Mouse (Mus musculus): Measurements from ENCODE around the gene Atp6v0c. TPM values are rescaled to one million over a fixed set of nuclear protein-coding genes. Genes with fewer than 3 reads are reported as not detected.

The Atp6v0c gene
- polyA plus RNA-seq, 1 experiment from 2014 or later: 445 TPM

DNA sequence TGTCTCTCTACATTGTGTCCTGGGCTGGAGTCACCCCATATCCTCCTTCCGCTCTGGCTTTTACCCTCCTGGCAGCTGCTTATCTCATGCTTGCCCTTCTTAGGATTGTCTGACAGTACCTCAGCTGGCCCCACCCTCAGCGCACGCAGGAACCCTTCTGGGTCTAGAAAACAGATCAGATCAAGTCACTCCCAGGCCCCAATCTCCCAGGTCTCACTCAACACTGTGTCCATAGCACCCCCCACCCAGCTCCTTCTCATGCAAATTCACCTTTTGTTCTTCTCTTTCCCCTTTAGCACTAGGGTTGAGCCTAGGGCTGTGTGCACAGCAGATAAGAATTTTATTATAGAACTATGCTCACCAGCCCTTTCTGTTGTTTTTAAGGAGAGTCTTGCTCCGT, 33.6 kb upstream of the Atp6v0c start:
- Histone ChIP-seq H3K4me2 (ENCODE audit: low read depth, low read length) (peak overlapping the region; percentile 99), H3K4me1 (ENCODE audit: insufficient read depth) (peaks cover 93% of the 10 kb centered on the region), H3K4me3 (ENCODE audit: low read depth, low read length) (peak overlapping the region; percentile 86; the same call in 1 of the 2 replicates), H3K9me3 (ENCODE audit: low read length) (no peaks in the 10 kb centered on the region), H3K27ac (ENCODE audit: low read depth) (peak overlapping the region; percentile 94), H3K9ac (replicated peaks) (peak overlapping the region; percentile 89), H3K27me3 (ENCODE audit: insufficient read depth, low read length) (peaks cover 15% of the 10 kb centered on the region), H3K36me3 (replicated peaks; ENCODE audit: insufficient read depth, low read length) (peaks cover 10% of the 10 kb centered on the region)
- no peak for TF ChIP-seq CTCF (IDR thresholded peaks at IDR 0.05; ENCODE audit: low read depth)
- peak; percentile 60; the same call in 1 of the 2 replicates for TF ChIP-seq EP300 (IDR thresholded peaks at IDR 0.05; ENCODE audit: low read depth)
- WGBS (ENCODE audit: insufficient replicate concordance): 43% methylated on average over 4 of the region's 4 CpGs
- ATAC-seq: peak; percentile 64
- DNase-seq: peak; percentile 76

DNA sequence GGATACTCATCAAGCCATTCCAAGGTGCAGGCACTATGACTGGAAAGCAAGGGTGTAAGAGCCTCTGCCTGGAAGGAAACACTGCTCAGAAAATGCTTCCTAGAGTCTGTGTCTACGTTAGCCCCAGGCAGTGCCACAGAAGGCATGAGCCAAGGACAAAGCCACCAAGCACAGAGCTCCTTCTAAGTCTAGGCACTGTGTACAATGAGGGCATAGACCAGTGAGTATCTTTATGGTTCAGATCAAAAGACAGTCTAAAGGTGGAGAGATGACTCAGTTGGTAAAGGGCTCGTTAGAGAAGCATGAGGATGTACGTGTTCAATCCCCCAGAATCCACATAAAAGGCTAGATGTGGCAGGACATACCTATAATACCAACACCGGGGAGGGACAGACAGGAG, 31.6 kb upstream of the Atp6v0c start:
- Histone ChIP-seq H3K9ac (replicated peaks) (no peak overlapping the region), H3K4me1 (ENCODE audit: insufficient read depth) (peaks cover 90% of the 10 kb centered on the region), H3K4me3 (ENCODE audit: low read depth, low read length) (no peak overlapping the region), H3K36me3 (replicated peaks; ENCODE audit: insufficient read depth, low read length) (peaks cover 17% of the 10 kb centered on the region), H3K4me2 (ENCODE audit: low read depth, low read length) (no peak overlapping the region), H3K9me3 (ENCODE audit: low read length) (no peaks in the 10 kb centered on the region), H3K27ac (ENCODE audit: low read depth) (no peak overlapping the region), H3K27me3 (ENCODE audit: insufficient read depth, low read length) (no peaks in the 10 kb centered on the region)
- ATAC-seq (no peak), DNase-seq (no peak)
- 76% methylated on average over 4 of the region's 4 CpGs for WGBS (ENCODE audit: insufficient replicate concordance)
- TF ChIP-seq EP300 (IDR thresholded peaks at IDR 0.05; ENCODE audit: low read depth) (no peak), CTCF (IDR thresholded peaks at IDR 0.05; ENCODE audit: low read depth) (no peak)

DNA sequence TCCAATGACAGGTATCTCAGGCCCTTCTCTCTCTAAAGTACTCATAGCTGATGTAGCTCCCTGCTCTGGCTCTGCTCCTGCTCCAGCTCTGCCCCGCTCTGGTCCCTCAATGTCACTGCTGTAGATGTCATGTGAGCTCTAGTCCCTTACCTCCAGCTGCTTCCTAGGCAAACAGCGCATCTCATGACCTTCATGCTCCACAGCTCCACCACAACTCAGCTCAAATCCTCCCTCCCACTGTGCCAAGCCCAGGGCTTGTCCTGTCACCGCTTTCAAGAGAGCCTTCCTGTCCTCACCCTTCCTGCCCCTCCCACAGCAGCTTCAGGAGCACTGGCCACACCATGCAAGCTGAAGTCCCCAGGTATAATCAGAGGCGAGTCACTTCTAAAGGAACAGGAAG, 30.2 kb upstream of the Atp6v0c start:
- no peak for ATAC-seq

DNA sequence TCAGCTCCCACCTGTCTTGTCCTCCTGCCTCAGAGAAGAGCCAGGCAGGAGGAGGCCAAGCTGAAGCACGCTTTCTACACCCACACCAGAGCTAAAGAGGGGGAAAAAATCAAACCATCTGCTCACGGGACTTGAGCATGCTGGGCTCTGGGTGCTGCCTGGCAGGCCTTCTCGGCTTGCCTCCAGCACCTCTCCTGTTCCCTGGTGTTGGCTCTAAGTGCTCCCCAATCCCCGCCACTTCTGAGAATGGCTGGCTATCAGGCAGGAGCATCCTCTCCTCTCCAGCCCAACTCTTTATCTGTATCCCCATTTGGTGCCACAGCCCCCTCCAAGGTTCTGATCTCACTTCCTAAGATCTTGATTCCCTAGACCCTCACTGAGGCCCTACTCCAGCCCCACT, 29.8 kb upstream of the Atp6v0c start:
- H3K27ac ChIP-seq (ENCODE audit: low read depth): peak overlapping the region; percentile 37
- peak overlapping the region; percentile 57 for H3K4me2 ChIP-seq (ENCODE audit: low read depth, low read length)
- WGBS (ENCODE audit: insufficient replicate concordance): 57% methylated on average over 4 of the region's 4 CpGs

More for the DNA sequence above, 30.2 kb upstream of the Atp6v0c start:
- Histone ChIP-seq H3K27me3 (ENCODE audit: insufficient read depth, low read length) (no peaks in the 10 kb centered on the region), H3K4me3 (ENCODE audit: low read depth, low read length) (no peak overlapping the region), H3K9ac (replicated peaks) (peak overlapping the region; percentile 9; the same call in 1 of the 2 replicates), H3K36me3 (replicated peaks; ENCODE audit: insufficient read depth, low read length) (peaks cover 17% of the 10 kb centered on the region), H3K27ac (ENCODE audit: low read depth) (peak overlapping the region; percentile 37), H3K4me2 (ENCODE audit: low read depth, low read length) (peak overlapping the region; percentile 57), H3K9me3 (ENCODE audit: low read length) (no peaks in the 10 kb centered on the region), H3K4me1 (ENCODE audit: insufficient read depth) (peaks cover 85% of the 10 kb centered on the region)
- no peak for DNase-seq
- TF ChIP-seq EP300 (IDR thresholded peaks at IDR 0.05; ENCODE audit: low read depth): no peak
- no peak for TF ChIP-seq CTCF (IDR thresholded peaks at IDR 0.05; ENCODE audit: low read depth)
- 56% methylated on average over 4 of the region's 4 CpGs for WGBS (ENCODE audit: insufficient replicate concordance)

DNA sequence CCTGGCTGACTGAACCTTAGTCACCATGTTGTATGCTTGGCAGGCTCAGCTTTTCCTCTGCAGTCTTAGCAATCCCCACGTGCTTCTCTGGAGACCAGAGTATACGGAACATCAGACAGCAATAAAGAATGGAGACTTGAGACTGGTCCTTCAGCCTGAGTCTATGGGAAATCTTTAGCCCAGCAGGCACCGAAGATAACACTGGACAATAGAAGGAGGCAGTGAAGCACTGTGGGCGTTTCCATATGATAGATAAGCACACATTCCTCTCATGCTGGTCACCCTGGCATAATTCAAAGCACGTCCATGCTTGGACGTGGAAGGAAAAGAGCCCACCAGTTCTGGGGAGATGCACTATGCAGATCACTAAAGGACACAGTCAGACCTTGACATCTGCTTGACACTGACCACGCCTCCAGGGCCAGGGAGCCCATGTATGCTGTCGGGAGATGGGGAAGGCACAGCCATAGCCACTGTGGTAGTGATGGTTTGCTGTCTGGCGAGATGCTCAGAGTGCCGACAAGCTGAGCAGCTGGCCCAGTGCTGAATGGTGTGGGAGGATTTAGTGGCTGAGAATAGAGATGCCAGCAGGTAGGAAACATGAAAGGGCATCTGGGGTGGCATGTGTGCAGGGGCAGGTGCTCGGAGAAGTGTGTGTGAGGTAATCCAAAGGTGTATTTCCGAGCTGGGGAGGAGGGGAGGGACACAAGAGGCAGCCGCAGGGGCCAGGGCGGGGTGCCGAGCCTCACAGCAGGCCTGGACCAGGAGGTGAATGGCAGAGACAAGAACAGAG, 27.7 kb upstream of the Atp6v0c start:
- Histone ChIP-seq H3K9ac (replicated peaks) (no peak overlapping the region), H3K27ac (ENCODE audit: low read depth) (no peak overlapping the region), H3K4me3 (ENCODE audit: low read depth, low read length) (no peak overlapping the region), H3K9me3 (ENCODE audit: low read length) (no peaks in the 10 kb centered on the region), H3K27me3 (ENCODE audit: insufficient read depth, low read length) (no peaks in the 10 kb centered on the region), H3K4me2 (ENCODE audit: low read depth, low read length) (0 out of 2 replicates have a peak overlapping the region, but pooled peaks have one; percentile 11), H3K36me3 (replicated peaks; ENCODE audit: insufficient read depth, low read length) (peaks cover 25% of the 10 kb centered on the region), H3K4me1 (ENCODE audit: insufficient read depth) (peaks cover 82% of the 10 kb centered on the region)
- ATAC-seq (peak; percentile 47), DNase-seq (no peak)
- TF ChIP-seq EP300 (IDR thresholded peaks at IDR 0.05; ENCODE audit: low read depth) (no peak), CTCF (IDR thresholded peaks at IDR 0.05; ENCODE audit: low read depth) (no peak)
- WGBS (ENCODE audit: insufficient replicate concordance): 60% methylated on average over 15 of the region's 15 CpGs

More for the DNA sequence above, 29.8 kb upstream of the Atp6v0c start:
- DNase-seq (no peak), ATAC-seq (no peak; the same call in 1 of the 2 replicates)
- no peaks in the 10 kb centered on the region for H3K9me3 ChIP-seq (ENCODE audit: low read length)
- H3K4me1 ChIP-seq (ENCODE audit: insufficient read depth): peaks cover 84% of the 10 kb centered on the region
- TF ChIP-seq EP300 (IDR thresholded peaks at IDR 0.05; ENCODE audit: low read depth) (peak; percentile 55; the same call in 1 of the 2 replicates), CTCF (IDR thresholded peaks at IDR 0.05; ENCODE audit: low read depth) (no peak)
- no peak overlapping the region for H3K4me3 ChIP-seq (ENCODE audit: low read depth, low read length)
- peaks cover 19% of the 10 kb centered on the region for H3K36me3 ChIP-seq (replicated peaks; ENCODE audit: insufficient read depth, low read length)
- no peaks in the 10 kb centered on the region for H3K27me3 ChIP-seq (ENCODE audit: insufficient read depth, low read length)
- H3K9ac ChIP-seq (replicated peaks): peak overlapping the region; percentile 34; the same call in 1 of the 2 replicates

DNA sequence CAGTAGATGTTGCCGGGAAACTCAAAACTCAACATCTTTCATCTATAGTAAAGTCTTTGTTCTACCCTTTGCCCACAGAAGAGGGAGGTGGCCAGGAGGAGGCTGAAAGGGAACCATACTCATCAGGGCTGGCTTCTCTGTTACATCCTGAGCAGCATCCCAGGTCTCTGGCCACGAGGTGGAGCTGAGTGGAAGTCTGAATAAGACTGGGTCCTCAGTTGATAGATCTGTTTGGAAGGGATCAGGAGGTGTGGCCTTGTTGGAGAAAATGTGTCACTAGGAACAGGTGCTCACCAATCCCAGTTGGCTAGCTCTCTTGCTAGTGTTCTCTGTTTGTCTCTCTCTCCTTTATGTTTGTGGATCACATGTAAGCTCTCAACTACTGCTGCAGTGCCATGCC, 25.8 kb upstream of the Atp6v0c start:
- Histone ChIP-seq H3K36me3 (replicated peaks; ENCODE audit: insufficient read depth, low read length) (peaks cover 21% of the 10 kb centered on the region), H3K4me1 (ENCODE audit: insufficient read depth) (peaks cover 71% of the 10 kb centered on the region), H3K9me3 (ENCODE audit: low read length) (no peaks in the 10 kb centered on the region), H3K4me2 (ENCODE audit: low read depth, low read length) (no peak overlapping the region), H3K9ac (replicated peaks) (no peak overlapping the region), H3K4me3 (ENCODE audit: low read depth, low read length) (no peak overlapping the region), H3K27me3 (ENCODE audit: insufficient read depth, low read length) (no peaks in the 10 kb centered on the region), H3K27ac (ENCODE audit: low read depth) (no peak overlapping the region)
- 59% methylated on average over 2 of the region's 2 CpGs for WGBS (ENCODE audit: insufficient replicate concordance)
- TF ChIP-seq CTCF (IDR thresholded peaks at IDR 0.05; ENCODE audit: low read depth) (peak; percentile 29), EP300 (IDR thresholded peaks at IDR 0.05; ENCODE audit: low read depth) (no peak)
- DNase-seq (no peak), ATAC-seq (no peak)
